Mouse (Mus musculus) ovary, postnatal 10 days (tissue): ENCODE measurements around the gene Plxna3.

Experiments
- DNase-seq: peaks from one replicate; pipeline ENCODE4 v3.0.0; 2022; ENCODE audit warnings: low spot score

The Plxna3 gene

DNA sequence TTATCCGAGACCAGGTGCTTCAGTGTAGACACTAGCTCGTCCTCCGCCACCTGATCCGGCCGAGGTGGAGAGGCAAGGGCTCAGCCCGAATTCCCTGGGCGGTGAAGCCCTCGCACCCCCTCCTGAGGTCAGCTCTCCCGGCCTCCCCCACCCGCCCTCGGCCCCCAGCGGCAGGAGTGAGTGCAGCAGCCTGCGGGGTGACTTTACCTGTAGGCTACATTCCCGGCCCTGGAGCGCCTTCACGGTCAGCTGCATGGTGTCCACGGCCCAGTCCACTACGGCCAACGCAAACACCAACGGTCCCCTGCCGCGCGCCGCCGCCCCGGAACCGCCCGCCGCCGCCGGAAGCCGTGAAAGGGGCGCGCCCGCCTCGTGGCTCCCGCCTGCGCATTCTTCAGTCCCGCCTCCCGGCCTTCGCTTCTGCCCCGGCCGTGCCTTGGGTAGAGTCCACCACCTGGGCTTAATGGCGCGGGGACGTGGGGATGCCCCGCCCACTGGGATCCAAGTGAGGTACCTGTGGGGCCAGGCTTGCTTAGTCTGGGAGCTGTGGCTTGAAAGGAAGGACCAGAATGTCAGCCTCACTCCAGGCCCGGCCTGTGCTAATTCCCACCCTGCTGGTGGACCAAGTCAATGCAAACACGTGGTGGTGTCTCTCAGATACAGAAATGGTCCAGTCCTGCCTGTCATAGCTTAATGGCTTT, 39.5 kb downstream of the Plxna3 start:
- DNase-seq: no peak

DNA sequence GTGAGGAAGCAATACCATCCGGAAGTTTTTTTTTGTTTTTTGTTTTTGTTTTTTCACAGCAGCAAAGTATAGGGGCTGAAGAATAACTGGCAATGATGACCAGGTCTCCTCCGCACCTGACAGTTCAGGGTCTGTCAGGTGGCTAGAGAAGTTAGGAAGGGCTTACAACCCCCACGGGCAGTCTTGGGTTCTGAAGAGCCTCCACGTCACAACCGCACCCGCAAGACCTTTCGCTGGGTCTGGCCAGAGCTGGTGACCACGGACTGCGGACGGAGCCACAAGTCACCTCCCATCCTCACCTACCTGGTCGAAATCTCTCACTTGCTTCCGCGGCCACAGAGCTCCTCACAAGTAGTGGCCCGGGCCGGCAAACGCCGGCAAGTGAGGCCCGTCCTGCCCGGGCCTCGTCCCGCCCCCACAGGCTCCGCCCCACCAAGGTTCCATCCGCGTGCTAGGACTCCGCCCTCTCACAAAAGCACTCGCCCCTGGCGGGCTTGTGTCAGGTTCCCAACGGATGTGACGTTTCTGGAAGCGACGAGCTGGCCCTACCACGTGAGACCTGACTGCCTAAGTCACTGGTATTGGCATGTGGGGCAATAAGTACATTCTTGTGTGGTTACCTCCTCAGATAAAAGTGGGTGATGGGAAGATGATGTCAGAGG, 44.2 kb downstream of the Plxna3 start, which contains the start of the genes Ubl4a and Slc10a3:
Gene Ubl4a, minus strand, starts transcription at position 331 of the 662 bp plus-strand sequence.
Gene Slc10a3, minus strand, starts transcription at position 462 of the 662 bp plus-strand sequence.
- DNase-seq: no peak

DNA sequence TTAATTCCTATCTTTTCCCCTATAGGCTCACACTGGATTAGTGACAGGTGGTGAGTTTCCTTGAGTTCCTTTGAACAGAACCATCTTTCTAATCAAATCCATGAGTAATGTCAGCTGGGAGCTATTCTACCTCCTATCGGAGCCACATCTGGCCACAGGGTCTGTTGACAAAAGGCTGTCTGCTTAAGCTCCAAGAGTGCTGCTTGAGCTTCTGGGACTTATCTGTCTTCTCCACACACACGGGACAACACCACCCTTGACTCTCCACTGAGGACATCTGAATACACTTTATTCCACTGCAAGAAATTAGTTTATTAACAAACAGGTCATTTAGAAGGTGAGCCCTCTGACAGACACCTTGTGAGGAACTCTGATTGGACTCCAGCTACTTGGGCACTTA, 55.6 kb downstream of the Plxna3 start:
- no peak for DNase-seq

DNA sequence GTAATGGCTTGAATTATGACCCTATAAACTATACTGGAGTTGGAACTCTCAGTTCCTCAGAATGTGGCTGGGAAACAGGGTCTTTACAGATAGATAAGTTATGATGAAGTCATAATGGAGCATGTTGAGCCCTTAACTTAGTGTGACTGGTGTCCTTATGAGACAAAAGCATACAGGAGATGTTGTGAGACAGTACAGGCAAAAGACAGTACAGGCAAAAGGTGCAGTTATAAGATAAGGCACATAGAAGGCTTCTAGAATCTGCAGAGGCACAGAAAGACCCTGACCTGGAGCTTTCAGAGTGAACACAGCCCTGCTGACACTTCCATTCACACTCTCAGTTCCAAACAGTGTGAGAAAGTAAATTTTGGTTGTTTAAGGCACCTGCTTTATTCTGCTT, 59.3 kb downstream of the Plxna3 start:
- no peak for DNase-seq

DNA sequence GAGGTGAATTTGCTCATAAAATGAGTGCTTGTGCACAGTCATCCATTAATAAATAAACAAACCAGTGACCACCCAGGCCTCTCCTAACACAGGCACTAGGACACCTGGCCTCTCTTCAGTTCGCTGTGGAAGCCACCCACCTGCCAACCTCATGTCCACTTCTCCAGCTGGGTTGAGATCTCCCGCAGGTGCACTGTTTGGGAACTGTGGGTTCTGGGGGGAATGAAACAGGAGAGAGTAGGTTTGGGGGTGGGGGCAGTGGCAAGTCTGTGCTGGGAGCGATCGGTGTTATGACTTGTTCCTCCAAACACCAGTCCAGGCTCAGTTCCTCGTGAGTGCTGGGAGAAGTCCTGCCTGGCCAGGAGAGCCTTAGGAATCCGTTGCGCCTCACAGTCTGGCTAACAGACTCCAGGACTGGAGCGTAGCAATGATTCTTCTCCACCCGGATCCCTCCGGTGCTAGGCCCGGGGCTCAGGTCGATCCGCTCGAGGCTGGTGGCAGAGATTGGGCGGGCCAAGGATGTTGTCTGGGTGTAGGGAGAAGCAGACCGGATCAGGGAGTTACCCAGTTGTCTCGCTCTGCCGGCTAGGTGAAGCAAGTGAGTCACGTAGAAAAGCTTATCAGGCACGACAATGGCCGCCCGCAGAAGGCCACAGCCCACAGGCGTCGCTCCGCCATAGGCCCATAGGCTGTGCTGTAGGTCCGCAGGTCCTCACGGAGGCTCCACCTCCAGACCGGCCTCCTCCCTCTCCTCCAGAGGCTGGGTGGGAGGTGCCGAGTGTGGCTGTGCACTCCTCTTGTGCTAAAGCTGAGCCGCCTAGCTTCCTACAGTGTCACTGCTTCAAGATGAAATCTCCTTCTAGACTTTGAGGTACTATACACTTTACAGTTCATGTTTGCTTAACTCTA, 63.9 kb downstream of the Plxna3 start, which contains the start of the genes Fam3a and Ikbkg:
Gene Fam3a, minus strand, starts transcription at position 738 of the 909 bp plus-strand sequence.
Gene Ikbkg, plus strand, starts transcription at position 756 of the 909 bp plus-strand sequence.
- DNase-seq: peak; percentile 45
